Mouse (Mus musculus) kidney, postnatal 10 days (tissue): Measurements from ENCODE around the gene Ing4.
A peak's percentile ranks its signal among the peaks of the same experiment; 100 is the strongest.
"Not testable (repeated sequence)": the region's sequence is repeated elsewhere in the genome, so short reads cannot be mapped to it uniquely, and the experiment has no call there.

ENCODE experiments used
- DNase-seq: peaks from one replicate; pipeline ENCODE4 v3.0.0; 2021; ENCODE audit warnings: mixed read lengths

Ing4 gene

DNA sequence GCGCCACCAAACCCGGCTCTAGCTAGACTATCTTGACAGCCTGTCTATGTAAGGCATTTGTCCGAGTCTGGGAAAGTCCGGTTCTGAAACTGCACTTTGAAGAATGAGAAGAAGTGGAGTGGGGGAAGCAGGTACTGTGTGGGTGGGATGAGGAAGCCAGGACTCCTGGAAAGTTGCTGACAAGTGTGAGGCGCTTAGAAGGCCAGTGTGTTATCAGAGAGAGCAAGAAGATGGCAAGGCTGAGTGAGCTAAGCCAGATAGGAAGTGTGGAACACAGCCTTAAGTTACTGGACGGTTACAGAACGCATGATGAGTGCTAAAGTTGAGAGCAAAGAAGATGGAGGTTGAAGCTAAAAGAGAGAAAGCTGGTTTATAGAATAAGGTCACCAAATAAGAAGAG is 2.5 kb downstream of the Ing4 start:
- no peak for DNase-seq

DNA sequence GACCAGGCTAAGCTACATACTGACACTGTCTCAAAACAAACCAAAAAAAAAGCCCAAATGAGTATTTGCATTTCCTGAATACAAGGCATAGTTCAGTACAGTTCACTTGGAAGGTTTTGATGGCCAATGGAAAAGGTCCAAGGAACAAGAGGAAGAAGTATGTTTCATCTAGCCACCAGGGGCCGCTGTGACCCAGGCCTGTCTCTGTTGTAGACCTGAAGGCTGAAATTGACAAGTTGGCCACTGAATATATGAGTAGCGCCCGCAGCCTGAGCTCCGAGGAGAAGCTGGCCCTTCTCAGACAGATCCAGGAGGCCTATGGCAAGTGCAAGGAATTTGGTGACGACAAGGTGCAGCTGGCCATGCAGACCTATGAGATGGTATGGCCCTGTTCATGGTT is 7.1 kb downstream of the Ing4 start:
- peak; percentile 92 for DNase-seq

DNA sequence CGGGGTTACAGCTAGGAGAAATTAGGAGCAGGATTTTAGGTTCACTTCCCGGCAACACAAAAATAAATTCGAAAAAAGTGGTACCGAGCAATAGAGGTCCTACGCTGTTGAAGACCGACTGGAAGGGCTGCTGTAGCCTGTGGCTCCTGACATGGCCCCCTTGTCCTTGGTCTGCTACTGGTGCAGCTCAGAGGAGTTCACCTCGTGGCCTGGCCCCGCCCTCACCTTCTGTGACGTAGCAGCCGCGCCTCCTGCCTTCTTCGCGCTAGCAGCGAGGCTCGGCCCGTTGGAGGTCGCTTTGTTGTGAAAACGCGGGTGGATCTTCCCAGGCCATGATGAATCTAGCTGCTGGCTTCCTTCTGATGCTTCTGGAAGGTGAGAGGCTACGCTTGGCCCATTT is 10.1 kb downstream of the Ing4 start, which contains the start of gene Acrbp:
Gene Acrbp (plus strand): TSS at position 12 of the 400 bp plus-strand sequence.
- DNase-seq: no peak

DNA sequence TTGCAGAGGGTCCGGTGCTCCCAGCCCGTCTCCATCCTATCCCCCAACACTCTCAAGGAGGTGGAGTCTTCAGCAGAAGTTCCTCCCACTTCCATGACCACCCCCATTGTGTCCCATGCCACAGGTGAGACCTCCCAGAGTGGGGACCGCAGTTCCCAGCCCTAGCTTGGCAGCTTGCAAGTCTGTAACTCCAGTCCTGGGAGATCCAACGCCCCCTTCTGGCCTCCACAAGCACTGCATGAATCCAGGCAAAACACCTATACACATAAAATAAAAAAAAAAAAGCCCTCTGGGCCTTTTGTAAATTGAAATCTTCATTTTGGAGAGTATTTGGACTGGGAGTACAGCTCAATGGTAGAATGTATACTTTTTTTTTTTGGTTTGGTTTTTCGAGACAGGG is 11.7 kb downstream of the Ing4 start:
- no peak for DNase-seq

DNA sequence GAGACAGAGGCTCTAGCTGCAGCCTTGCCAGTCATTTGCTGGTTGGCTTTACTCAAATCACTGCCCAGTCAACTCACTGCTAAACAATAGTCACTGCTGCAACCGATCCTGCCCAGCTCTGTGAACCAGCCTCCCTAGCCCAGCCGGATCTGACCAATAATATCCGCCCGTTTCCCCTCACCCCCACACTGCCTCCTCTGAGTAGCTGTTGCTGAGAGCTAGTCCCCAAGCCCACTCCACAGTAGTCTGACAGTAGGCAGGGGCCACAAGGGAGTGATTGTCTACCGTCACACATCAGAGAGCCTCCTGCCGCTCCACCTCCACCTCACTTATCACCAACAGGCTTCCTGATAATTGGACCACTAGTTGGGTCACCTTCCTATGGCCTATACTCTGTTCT is 21.9 kb downstream of the Ing4 start:
- no peak for DNase-seq

DNA sequence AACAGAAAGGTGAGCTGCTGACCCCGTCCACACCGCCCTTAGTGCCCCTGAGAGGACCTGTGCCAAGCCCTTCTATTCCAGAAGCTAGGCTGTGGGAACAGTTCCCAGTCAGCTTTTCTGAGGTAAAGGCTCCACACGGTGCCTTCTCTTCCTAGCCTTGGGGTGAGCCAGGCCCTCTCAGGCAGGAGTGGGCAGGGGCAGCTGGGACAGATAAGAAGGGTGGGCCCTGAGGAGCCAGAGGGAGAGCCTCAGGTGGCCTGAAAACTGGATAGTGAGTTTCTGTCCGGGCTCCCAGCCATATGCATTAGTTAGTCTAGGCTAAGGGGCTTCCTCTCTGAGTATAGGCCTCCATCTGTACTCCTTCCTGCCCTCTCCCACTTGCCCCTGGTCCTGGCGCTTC is 23.0 kb downstream of the Ing4 start:
- no peak for DNase-seq

DNA sequence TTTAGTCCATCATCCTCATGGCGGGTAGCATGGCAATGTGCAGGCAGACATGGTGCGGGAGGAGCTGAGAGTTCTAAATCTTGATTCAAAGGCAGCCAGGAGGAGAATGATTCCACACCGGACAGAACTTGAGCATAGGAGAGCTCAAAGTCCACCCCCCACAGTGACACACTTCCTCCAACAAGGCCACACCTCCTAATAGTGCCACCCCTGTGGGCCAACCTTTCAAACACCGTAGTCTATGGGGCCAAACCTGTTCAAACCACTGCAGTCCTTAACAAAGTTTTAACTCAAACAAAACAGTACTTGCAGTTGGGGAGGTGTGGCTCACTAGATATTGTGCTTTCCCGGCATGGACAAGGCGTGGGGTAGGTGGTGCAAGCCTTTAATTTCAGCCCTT is 24.3 kb downstream of the Ing4 start:
- no peak for DNase-seq

DNA sequence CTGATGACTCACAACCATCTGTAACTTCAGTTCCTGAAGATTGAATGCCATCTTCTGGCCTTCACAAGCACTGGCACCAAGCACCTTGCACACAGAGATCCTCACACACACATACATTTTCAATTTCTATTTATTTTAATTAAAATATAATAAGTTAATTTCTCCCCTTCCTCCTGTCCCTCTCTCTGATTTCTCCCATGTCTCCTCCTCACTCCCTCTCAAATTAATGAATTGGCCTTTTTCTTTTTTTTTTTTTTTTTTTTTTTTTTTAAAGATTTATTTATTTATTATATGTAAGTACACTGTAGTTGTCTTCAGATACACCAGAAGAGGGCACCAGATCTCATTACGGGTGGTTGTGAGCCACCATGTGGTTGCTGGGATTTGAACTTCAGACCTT is 25.7 kb downstream of the Ing4 start:
- DNase-seq: not testable (repeated sequence)

DNA sequence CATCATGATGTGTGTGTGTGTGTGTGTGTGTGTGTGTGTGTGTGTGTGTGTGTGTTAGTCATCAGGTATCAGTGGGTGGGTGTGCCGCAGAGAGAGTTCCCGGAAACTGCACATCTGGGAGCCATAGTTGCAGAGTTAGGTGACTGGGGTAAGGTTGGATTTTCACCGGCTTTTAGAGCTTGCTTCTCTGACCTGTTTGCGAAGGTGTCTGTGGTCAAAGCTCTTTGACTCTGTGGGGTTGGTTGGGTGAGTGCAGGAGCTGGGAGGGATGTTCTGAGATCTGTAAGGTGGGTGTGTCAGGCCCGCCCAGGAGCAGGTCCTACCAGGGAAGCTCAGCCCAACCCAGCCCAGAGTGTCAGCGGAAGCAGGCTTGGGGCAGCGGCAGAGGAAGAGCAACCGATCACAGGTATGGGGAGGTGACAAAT is 28.0 kb downstream of the Ing4 start, which contains the start of gene Lpar5:
Gene Lpar5 (plus strand): TSS at position 350 of the 425 bp plus-strand sequence.
- DNase-seq: no peak

DNA sequence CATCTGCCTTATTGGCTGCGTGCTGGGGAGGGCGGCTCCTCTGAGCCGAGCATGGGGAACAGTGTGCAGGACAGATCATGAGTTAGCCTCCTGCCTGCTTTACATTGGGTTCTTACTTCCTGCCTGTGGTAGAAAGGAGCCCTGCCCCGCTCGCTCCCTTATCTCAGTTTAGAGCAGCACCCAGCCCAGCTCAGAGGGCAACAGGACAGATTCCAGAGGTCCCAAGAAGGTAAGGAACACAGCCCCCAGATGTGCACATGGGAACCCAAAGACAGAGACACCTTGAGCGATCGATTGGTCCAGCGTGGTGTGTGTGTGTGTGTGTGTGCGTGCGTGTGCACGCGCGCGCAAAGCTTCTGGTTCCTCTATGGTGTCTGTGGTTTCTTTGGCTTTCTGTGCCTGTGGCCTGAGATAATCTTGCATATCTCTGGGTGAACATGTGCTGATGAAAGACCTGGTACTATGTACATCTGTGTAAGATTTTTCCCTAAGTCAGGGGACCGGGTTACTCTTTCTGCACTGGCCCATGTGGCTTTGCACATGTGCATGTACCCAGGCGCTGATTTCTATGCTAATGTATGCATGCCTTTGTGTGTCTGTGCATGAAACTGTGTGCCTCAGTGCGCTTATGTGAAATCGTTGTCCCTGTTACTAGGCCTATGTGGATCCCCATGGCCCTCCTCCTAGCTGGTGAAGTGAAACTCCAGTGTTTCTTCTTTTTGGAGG is 31.8 kb downstream of the Ing4 start:
- DNase-seq: no peak

DNA sequence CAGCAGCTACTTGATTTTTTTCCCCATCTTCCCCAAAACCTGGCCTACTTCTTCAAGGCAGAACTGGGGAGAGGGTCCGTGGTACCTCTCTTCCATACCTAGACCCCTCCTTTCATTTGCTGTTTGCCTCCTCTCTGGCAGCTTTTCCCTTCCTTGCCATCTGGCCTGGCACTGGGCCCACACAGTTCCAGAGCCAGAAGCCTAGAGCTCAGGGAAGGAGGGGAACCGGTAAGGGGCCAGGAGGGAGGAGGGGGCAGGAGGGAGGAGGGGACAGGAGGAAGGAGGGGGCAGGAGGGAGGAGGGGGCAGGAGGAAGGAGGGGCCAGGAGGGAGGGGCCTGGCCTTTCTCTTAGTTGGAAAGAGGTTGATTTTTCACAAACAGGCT is 32.3 kb downstream of the Ing4 start:
- DNase-seq: peak; percentile 62

DNA sequence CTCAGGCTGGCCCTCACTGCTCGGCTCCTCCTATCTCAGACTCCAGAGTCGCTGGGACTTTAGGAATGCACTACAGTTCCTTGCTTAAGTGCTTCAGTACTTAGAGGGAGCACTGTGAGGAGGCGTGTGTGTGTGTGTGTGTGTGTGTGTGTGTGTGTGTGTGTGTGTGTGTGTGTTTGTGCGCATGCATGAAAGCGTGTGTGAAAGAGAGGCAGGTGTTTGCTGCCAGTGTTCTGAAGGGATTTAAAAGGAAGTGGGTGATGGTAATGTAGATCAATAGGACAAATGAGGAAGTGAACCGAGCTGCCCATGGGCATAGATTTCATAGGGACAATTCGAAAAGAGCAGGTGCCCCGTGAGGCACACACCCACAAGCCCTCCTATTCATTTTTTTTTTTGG is 34.3 kb downstream of the Ing4 start:
- no peak for DNase-seq

DNA sequence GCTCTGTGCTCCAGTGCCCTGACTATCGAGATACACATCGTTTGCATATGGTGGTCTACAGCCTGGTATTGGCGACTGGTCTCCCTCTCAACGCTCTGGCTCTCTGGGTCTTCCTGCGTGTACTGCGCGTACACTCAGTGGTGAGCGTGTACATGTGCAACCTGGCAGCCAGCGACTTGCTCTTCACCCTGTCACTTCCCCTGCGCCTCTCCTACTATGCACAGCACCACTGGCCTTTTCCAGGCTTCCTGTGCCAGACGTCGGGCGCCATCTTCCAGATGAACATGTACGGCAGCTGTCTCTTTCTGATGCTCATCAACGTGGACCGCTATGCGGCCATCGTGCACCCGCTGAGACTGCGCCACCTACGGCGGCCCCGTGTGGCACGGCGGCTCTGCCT is 41.8 kb downstream of the Ing4 start:
- no peak for DNase-seq

DNA sequence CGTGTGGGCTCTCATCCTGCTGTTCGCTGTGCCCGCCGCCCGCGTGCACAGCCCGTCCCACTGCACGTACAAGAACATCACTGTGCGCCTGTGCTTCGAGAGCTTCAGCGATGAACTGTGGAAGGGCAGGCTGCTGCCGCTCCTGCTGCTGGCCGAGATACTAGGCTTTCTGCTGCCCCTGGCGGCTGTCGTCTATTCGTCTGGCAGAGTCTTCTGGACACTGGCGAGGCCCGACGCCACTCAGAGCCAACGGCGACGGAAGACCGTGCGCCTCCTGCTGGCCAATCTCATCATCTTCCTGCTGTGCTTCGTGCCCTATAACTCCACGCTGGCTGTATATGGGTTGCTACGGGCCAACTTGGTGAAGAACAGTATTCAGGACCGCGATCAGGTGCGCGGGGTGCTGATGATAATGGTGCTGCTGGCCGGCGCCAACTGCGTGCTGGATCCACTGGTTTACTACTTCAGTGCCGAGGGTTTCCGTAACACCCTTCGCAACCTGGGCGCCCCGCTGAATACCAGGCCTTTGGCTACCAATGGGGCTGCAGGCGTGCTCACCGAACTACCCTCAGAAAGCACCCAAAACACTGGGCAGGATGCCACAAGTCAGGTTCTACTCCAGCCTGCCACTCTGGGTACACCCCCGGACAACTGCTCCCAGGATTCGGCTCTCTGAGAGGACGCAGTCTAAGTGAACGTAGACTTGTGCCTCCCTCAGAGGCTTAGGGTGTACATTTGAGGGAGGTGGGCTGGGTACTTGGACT is 42.4 kb downstream of the Ing4 start:
- DNase-seq: peak; percentile 96

DNA sequence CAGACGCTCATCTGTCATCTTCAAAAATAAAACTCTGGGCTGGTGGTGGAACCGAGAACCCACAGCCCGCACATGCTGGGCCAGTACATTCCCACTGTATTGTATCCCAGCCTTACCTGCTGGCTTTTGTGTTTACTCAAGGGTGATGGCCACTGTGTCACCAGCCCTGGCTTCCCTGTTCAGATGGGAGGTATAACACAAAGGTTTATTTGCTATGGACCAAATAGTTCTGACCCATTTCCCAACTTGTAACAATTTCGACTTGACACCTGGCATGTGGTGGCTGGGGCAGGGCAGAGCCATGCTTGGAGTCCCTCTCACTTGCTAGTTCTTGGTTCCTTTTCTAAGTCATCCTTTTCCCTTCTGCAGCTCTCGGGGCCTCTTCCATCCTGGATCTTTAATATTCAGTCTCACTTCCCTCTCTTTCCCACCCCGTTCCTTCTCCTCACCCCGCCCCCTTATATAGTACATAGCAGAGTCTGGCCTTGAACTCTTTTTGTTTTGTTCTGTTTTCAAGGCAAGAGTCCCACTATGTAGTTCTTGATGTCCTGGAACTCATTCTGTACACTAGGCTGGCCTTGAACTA is 43.3 kb downstream of the Ing4 start:
- DNase-seq: no peak

DNA sequence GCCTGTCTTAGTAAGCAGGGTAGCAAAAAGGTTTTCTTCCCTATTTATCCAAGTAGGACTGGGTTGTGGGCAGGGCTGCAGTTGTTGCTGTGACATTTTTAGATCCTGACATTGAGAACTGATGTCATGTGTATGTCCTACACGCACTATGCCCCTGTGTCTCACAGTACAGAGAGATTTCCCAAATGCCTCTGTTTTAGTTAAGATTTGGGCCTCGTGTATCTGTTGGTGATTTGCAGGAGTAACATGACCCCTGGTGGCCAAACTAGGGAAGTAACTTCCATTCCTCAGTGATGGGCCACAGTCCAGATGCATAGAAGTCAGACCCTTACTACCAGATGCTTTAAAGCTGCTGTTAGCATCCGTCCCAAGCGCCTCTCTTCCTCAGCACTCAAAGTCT is 44.9 kb downstream of the Ing4 start:
- peak; percentile 77 for DNase-seq

DNA sequence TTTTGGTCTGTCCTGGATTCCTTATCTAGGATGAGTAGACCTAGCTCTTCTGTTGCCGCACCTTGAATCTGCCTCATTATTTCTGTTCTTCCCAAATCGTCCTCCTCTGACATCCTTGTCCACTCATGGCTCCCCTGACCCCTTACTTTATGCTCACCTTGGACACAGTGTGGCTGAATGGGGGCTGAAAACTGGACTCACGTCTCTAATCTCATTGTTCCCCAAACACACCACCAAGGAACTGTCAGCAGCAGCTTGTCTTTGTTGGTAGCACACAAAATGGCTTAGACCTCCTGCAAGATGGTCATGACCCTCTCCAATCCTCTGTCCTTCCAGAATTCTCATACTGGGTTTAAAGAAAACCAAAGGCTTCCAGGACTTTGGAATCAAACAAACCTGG is 48.4 kb downstream of the Ing4 start:
- DNase-seq: no peak

DNA sequence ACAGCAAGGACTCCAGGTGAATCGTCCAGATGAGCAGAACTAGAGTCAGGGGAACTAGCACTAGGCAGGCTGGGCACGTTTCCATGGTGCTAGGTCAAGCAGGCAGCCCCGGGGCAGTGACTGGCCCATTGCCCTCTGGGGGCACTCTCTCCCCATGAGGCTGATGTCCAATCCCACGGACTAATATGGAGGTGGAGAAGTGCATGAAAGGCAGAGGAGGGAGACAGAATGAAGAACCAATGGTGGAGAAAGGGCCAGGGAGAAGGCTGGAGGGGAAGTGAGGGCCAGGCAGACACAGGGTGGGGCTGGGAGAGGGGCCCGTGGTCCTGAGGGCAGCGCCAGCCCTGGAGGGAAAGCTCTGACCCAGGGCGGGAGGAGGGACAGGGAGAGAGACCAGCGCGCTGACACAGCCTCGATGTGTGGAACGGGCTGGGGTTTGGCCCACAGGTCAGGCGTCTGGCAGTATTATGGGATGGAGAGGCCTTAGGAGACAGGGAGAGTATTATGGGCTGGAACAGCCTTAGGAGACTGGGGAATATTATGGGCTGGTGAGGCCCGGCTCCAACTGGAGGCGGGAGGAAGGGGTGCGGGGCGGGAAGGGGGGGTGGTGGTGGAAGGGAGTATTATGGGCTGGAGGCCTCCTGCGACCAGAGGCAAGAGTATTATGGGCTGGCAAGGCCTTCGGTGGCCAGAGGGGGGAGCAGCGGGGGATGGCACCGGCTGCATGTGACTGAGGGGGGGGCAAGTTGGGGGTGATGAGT is 49.2 kb downstream of the Ing4 start:
- DNase-seq: peak; percentile 94

DNA sequence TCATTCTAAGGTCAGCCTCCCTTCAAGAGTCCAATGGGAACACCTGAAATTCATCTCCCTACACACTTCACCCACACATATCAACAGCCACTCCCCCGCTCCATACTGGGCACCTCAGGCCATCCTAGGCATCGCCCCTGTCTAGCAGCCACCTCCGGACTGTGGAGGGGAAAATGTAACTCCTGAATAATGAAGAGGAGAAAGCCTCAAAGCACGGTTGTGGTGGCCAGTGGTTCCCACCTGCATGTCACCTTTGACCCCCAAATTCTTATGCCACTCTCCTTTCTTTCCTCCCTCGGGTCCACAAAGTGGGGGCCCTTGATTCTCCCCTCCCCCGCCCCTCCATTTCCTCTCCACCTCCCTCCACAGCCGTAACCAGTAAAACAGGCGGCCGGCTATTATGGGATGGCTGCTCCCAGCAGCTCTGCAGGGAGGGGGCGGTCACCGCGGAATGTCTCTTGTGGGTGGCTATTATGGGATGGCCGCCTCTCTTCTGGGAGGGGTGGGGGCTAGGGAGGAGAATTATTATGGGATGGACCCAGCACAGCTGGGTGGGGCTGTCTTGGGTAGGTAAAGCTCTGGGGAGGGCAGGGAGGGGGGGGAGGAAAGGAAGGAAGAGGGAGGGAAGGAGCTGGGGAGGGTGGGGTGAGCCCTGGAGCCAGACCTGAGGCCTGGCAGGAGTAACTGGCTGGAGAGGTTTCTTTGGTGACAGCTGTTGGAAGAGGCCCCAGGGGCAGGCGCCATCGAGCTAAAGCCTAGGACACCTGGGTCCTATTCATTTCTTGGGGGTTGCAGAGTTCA is 50.2 kb downstream of the Ing4 start:
- peak; percentile 94 for DNase-seq

DNA sequence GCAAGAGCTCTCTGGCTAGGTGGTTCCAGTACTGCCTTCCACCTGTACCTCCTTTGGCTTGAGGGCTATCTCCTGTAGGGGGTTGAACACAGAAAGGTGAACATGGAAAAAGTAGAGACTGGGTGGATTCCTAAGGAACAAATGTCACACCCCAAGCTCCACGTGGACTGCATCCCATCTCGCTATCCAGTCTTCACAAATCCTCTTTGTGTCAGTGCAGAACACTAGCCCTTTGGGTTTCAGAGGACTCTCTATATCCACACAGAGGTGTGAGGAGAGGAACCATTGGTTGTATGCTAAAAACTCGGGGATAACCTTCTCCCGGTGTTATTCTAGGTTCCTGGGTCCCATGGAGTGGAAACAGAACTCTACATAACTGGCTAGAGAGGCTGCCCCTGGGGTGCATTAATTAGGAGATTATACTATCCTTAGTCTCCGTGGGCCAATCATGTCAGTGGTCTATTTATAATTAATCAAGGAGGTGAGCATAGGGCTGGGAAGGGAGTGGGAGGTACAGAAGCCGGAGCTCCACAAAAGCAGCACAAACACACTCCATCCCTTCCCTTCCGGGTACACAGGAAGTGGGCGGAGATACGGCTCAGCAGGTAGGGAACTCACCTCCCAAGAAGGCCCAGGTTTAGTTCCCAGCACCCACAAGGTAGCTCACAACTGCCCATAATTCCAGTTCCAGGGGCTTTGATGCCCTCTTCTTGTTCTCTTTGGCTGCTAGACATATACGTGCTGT is 51.0 kb downstream of the Ing4 start:
- no peak for DNase-seq

DNA sequence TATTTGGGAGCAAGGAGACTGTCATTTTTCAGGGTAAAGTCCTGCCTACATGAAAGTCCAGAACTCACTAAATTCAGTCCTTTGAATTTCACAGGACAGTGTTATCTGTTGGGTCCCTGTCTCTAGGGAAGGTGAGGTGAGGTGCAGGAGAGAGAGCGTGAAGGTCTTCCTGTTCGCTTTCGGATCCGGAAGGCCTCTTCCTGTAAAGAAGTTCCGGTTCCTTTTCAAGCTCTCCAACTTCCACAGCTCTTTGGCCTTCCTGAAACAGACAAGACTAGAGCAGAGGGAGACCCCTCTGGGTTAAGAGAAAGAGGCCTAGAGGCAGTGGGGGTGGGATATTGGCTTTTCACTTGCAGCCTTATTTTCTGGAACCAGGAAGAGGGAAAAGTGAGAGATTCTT is 52.8 kb downstream of the Ing4 start:
- no peak for DNase-seq

DNA sequence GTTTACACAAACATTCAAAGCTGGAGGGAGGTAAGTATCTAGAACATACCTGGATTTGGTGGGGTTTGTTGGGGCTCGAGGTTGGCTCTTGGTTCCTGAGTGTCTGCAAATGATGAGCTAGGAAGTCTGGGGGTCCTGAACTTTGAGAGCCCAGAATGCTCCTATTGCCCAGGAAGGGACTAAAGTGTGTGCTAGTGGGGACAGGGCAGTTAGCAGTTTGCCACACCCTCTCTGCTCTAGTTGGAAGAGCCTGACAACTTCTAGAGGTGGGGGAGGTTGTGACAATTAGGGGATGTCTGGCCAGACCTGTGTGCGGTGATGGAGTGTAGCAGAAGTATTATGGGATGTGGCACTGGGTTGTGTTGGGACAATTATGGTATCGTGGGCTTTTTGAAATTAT is 55.3 kb downstream of the Ing4 start:
- DNase-seq: no peak
